Mouse (Mus musculus) spleen, adult 10 weeks (tissue): ENCODE results near the gene Qrsl1. TPM values are rescaled to one million over a fixed set of nuclear protein-coding genes. Genes with fewer than 3 reads are reported as not detected.

Source experiments
- polyA plus RNA-seq: library from polyadenylated mRNA; stranded (reverse); fragments of 350-450 nt; fragmentation: Illumina TruSeq; extraction: RNeasy Lipid Tissue Mini Kit (QIAGEN cat#74804); gene quantifications from one replicate; pipeline ENCODE4 v1.2.3, GENCODE M21; 2015; ENCODE audit warnings: low replicate concordance; ENCODE audit not compliant: insufficient read depth

Gene Qrsl1
- 38.0 TPM for polyA plus RNA-seq

GRCm38 (mm10) chr10:43901578-43902194, at the start of gene Qrsl1, which contains the start of gene Rtn4ip1:
Gene Qrsl1, minus strand, starts transcription at chr10:43901745.
Gene Rtn4ip1, plus strand, starts transcription at chr10:43901807.

Other genes starting within 250 kb of the Qrsl1 start
- 21.6 TPM for gene Rtn4ip1, start 62 bp upstream of the Qrsl1 start, polyA plus RNA-seq
- 28.5 TPM for gene Crybg1, start 247.1 kb upstream of the Qrsl1 start, polyA plus RNA-seq